Mouse (Mus musculus) midbrain, embryonic 10.5 days (tissue): Measurements from ENCODE around the gene Tmprss5. TPM values are rescaled to one million over a fixed set of nuclear protein-coding genes. Genes with fewer than 3 reads are reported as not detected.

ENCODE experiments used
- DNase-seq: peaks from one replicate; pipeline ENCODE4 v3.0.0-alpha.2; 2017; ENCODE audit warnings: low spot score
- H3K27ac ChIP-seq: fragments of 300-500 bp; sonication (generic); replicated peaks from 2 replicates; pipeline ENCODE4 v1.5.1; 2016; ENCODE audit warnings: mild to moderate bottlenecking
- H3K27me3 ChIP-seq: fragments of 300-500 bp; sonication (generic); 2 replicates; pipeline ENCODE4 v1.6.1; 2016; ENCODE audit warnings: low read depth, mild to moderate bottlenecking; ENCODE audit not compliant: poor library complexity, severe bottlenecking
- H3K36me3 ChIP-seq: fragments of 300-500 bp; sonication (generic); 2 replicates; pipeline ENCODE4 v1.6.1; 2016; ENCODE audit warnings: mild to moderate bottlenecking, moderate library complexity
- H3K4me1 ChIP-seq: fragments of 300-500 bp; sonication (generic); 2 replicates; pipeline ENCODE4 v1.6.1; 2016
- H3K4me3 ChIP-seq: fragments of 300-500 bp; sonication (generic); 2 replicates; pipeline ENCODE4 v1.5.1; 2016; ENCODE audit warnings: mild to moderate bottlenecking, moderate library complexity
- H3K9me3 ChIP-seq: fragments of 300-500 bp; sonication (generic); replicated peaks from 2 replicates; pipeline ENCODE4 v1.6.1; 2016; ENCODE audit warnings: mild to moderate bottlenecking
- WGBS: fragments of 180-500 bp; shearing (Covaris S2); methylation state at CpG from one replicate; pipeline ENCODE4 v1.1.7; 2016; 5-methylcytosine and 5-hydroxymethylcytosine counted together
- polyA plus RNA-seq: library from polyadenylated mRNA; unstranded; fragments of >200 nt; fragmentation: Nextera tagmentation; extraction: Ambion mirVana; gene quantifications from 2 replicates; pipeline ENCODE4 v1.2.1, GENCODE M21; 2016

Gene Tmprss5
- polyA plus RNA-seq, 1 experiment from 2014 or later, result 0.41 TPM

DNA sequence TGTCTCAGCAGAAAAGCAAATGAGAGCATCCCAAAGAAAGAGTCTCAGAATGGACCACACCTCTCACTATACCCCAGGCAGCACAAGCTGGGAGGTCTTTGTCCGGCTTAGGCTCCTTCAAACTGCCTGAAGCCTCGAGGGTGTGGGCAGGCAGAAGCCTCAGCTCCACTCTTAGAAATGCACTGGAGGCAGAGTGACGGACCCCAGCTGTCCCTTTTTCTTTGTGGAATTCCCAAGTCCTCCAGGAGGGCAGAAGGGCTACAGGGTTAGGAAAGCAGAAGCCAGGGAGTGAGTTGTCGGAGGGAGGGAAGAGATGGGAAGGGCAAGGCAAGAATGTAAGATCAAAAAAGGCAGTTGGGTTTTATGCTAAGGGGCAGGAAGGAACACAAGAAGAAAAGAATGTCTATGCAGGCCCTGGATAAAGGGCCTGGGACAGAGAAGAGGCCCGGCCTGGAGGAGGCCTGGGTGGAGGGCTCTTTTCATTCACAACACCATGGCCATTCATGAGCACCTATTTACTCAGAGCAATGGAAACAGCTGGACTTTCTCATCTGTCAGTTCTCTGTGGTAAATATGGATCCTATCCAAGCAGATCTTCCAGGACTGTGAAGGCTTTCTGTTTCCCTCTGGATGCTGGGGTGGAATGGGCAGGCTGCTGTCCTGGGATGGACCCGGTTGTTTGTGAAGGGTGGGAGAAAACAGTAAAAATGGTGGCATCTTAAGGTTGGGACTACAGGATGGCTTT is 29.6 kb downstream of the Tmprss5 start:
- 37% methylated on average over 6 of the region's 6 CpGs for WGBS
- no peaks in the 10 kb centered on the region for H3K27me3 ChIP-seq
- DNase-seq, result peak; percentile 18
- H3K4me1 ChIP-seq, result peaks cover 21% of the 10 kb centered on the region
- H3K36me3 ChIP-seq, result no peaks in the 10 kb centered on the region
- no peak overlapping the region for H3K4me3 ChIP-seq
- no peaks in the 10 kb centered on the region for H3K9me3 ChIP-seq
- H3K27ac ChIP-seq, result peak overlapping the region; percentile 50

- H3K36me3 ChIP-seq, result no peaks in the 10 kb centered on the region
- peaks cover 21% of the 10 kb centered on the region for H3K4me1 ChIP-seq
- DNase-seq, result no peak
- no peak overlapping the region for H3K4me3 ChIP-seq
- no peaks in the 10 kb centered on the region for H3K27me3 ChIP-seq
- H3K9me3 ChIP-seq, result no peaks in the 10 kb centered on the region
- no peak overlapping the region for H3K27ac ChIP-seq
- 89% methylated on average over 5 of the region's 5 CpGs for WGBS
These were observed 30.2 kb downstream of the Tmprss5 start for GRCm38 (mm10) chr9:49111296-49111695.

GRCm38 (mm10) chr9:49118271-49118825 is 37.3 kb downstream of the Tmprss5 start:
- H3K4me1 ChIP-seq, result no peaks in the 10 kb centered on the region
- H3K36me3 ChIP-seq, result no peaks in the 10 kb centered on the region
- H3K9me3 ChIP-seq, result no peaks in the 10 kb centered on the region
- H3K4me3 ChIP-seq, result no peak overlapping the region
- H3K27ac ChIP-seq, result no peak overlapping the region
- DNase-seq, result no peak
- 56% methylated on average over 3 of the region's 3 CpGs for WGBS
- no peaks in the 10 kb centered on the region for H3K27me3 ChIP-seq

DNA sequence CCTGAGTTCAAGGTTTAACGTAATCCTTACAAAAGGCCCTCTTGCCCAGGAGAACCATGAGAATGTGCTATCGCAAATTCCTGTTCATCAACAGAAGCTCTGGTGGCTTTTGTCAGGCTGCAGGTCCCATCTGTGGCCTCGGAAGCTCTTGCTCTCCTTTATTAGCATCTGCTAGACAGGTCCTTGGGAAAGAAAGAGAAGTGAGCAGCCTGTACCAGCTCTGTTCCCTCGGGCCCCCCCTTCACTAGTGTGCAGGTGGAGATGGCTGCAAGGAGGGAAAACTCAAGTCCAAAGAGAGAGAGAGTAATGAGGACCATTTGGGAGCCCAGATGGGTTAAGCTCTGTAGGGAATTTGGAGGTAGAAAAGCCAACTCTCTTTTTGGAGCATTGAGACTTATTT is 38.7 kb downstream of the Tmprss5 start:
- H3K4me1 ChIP-seq, result no peaks in the 10 kb centered on the region
- no peak for DNase-seq
- no peak overlapping the region for H3K27ac ChIP-seq
- no peaks in the 10 kb centered on the region for H3K9me3 ChIP-seq
- no peak overlapping the region for H3K4me3 ChIP-seq
- H3K27me3 ChIP-seq, result no peaks in the 10 kb centered on the region
- H3K36me3 ChIP-seq, result no peaks in the 10 kb centered on the region
- WGBS, result 81% methylated on average over 4 of the region's 4 CpGs

- Histone ChIP-seq H3K4me3 (no peak overlapping the region), H3K36me3 (no peaks in the 10 kb centered on the region), H3K27me3 (no peaks in the 10 kb centered on the region), H3K27ac (no peak overlapping the region), H3K9me3 (no peaks in the 10 kb centered on the region), H3K4me1 (peaks cover 7% of the 10 kb centered on the region)
- DNase-seq, result no peak
- WGBS, result 83% methylated on average over 7 of the region's 7 CpGs
These were observed 44.6 kb downstream of the Tmprss5 start for GRCm38 (mm10) chr9:49125706-49126105.

- Histone ChIP-seq H3K27me3 (no peaks in the 10 kb centered on the region), H3K4me3 (no peak overlapping the region), H3K27ac (no peak overlapping the region), H3K4me1 (peaks cover 11% of the 10 kb centered on the region), H3K36me3 (no peaks in the 10 kb centered on the region), H3K9me3 (no peaks in the 10 kb centered on the region)
- no peak for DNase-seq
- WGBS, result 72% methylated on average over 5 of the region's 5 CpGs
These were observed 49.5 kb downstream of the Tmprss5 start for GRCm38 (mm10) chr9:49130514-49131010.

GRCm38 (mm10) chr9:49143841-49144240 is 62.8 kb downstream of the Tmprss5 start:
- no peaks in the 10 kb centered on the region for H3K9me3 ChIP-seq
- H3K27me3 ChIP-seq, result no peaks in the 10 kb centered on the region
- no peaks in the 10 kb centered on the region for H3K4me1 ChIP-seq
- no peak overlapping the region for H3K4me3 ChIP-seq
- no peak for DNase-seq
- WGBS, result 88% methylated on average over 3 of the region's 3 CpGs
- H3K27ac ChIP-seq, result no peak overlapping the region
- no peaks in the 10 kb centered on the region for H3K36me3 ChIP-seq

GRCm38 (mm10) chr9:49145776-49146175 is 64.7 kb downstream of the Tmprss5 start:
- WGBS, result 88% methylated on average over 8 of the region's 8 CpGs
- Histone ChIP-seq H3K9me3 (no peaks in the 10 kb centered on the region), H3K27ac (no peak overlapping the region), H3K36me3 (no peaks in the 10 kb centered on the region), H3K4me1 (no peaks in the 10 kb centered on the region), H3K27me3 (no peaks in the 10 kb centered on the region), H3K4me3 (no peak overlapping the region)
- no peak for DNase-seq

- H3K27ac ChIP-seq, result no peak overlapping the region
- H3K36me3 ChIP-seq, result no peaks in the 10 kb centered on the region
- H3K9me3 ChIP-seq, result no peaks in the 10 kb centered on the region
- 79% methylated on average over 3 of the region's 3 CpGs for WGBS
- H3K4me3 ChIP-seq, result no peak overlapping the region
- H3K27me3 ChIP-seq, result no peaks in the 10 kb centered on the region
- no peaks in the 10 kb centered on the region for H3K4me1 ChIP-seq
- DNase-seq, result no peak
These were observed 66.0 kb downstream of the Tmprss5 start for GRCm38 (mm10) chr9:49147031-49147430.

Other genes starting within 250 kb of the Tmprss5 start
- 39.8 and 48.1 TPM in 2 replicates for gene Zbtb16, start 245.0 kb upstream of the Tmprss5 start, polyA plus RNA-seq
- gene Htr3a, start 170.2 kb upstream of the Tmprss5 start, polyA plus RNA-seq, result 0.20 and 0.25 TPM in 2 replicates
- 0.07 and 0.09 TPM in 2 replicates for gene Htr3b, start 116.3 kb upstream of the Tmprss5 start, polyA plus RNA-seq
- 53.3 and 55.7 TPM in 2 replicates for gene Usp28, start 95.9 kb upstream of the Tmprss5 start, polyA plus RNA-seq
- 57.3 and 60.1 TPM in 2 replicates for gene Zw10, start 25.6 kb upstream of the Tmprss5 start, polyA plus RNA-seq
- gene Gm4894, start 169.3 kb downstream of the Tmprss5 start, polyA plus RNA-seq, result not detected in 2 replicates